Mouse (Mus musculus) urinary bladder, postnatal 14 days (tissue): ENCODE data around the gene Stx3.

Source experiments
- DNase-seq: peaks from one replicate; pipeline ENCODE4 v3.0.0; 2021; ENCODE audit warnings: low spot score

Stx3 gene

GRCm38 (mm10) chr19:11819143-11819700 is at the start of gene Stx3:
TSS of gene Stx3 (minus strand) at chr19:11819403.
- DNase-seq, result no peak

DNA sequence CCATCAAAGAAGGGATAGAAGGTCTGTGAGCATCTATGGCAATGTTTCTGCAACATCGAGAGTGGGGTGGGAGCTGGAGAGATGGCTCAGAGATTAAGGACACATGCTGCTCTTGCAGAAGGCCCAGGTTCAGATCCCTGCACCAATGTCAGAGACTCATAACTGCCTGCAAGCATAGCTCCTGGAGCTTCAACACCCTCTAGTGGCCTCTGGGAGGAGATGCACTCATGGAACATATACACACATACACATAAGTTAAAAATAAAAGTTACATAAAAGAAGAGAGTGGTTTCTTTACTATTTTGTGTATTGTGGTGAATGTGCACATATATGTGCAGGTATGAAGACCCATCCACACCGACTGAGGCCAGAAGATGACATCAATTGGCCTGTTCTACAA is 48.6 kb upstream of the Stx3 start:
- no peak for DNase-seq

- DNase-seq, result no peak
Measured at GRCm38 (mm10) chr19:11860966-11861365, 41.8 kb upstream of the Stx3 start, which contains the start of gene Olfr1418. TSS of gene Olfr1418 (minus strand) at chr19:11861066.

DNA sequence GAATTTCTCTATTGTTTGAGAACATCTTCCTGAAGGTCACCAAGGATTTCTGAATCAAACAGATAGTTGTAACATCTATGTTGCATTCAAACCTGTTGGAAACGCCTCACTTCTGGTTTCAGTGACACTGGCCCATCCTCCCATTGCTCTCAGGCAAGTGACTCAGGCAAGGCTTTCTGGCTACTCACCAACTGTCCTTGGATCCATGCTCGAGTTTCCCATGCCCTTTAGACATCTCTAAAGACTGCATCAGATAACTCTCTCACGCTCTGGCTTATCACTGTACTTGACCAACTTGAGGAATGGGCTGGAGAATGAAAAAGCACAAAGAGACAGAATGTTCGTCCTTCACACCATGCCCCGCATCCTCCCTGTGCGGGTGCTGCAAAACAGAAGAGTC is 37.3 kb upstream of the Stx3 start:
- DNase-seq, result no peak

DNA sequence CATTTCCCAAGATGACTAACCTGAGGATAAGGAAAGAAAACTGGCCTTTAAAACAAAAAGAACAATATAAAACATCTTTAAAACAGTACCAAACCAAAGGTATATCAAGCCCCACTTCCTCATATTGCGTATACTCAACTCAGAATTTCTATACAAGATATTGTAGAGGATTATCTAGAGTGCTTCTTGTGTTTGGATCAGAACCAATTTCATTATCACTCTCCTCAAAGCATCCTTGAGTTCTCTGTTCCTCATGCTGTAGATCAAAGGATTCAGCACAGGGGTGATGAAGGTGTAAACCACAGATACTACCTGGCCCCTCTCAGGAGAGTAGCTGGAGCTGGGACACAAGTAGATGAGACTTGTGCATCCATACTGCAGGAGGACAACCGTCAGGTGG is 35.6 kb upstream of the Stx3 start:
- no peak for DNase-seq

GRCm38 (mm10) chr19:11852652-11853051 is 33.4 kb upstream of the Stx3 start:
- DNase-seq, result no peak

GRCm38 (mm10) chr19:11846333-11846732 is 27.1 kb upstream of the Stx3 start:
- DNase-seq, result no peak

- no peak for DNase-seq
Measured at GRCm38 (mm10) chr19:11839119-11839518, 19.9 kb upstream of the Stx3 start, which contains the start of gene Olfr1417. TSS of gene Olfr1417 (minus strand) at chr19:11839219.

DNA sequence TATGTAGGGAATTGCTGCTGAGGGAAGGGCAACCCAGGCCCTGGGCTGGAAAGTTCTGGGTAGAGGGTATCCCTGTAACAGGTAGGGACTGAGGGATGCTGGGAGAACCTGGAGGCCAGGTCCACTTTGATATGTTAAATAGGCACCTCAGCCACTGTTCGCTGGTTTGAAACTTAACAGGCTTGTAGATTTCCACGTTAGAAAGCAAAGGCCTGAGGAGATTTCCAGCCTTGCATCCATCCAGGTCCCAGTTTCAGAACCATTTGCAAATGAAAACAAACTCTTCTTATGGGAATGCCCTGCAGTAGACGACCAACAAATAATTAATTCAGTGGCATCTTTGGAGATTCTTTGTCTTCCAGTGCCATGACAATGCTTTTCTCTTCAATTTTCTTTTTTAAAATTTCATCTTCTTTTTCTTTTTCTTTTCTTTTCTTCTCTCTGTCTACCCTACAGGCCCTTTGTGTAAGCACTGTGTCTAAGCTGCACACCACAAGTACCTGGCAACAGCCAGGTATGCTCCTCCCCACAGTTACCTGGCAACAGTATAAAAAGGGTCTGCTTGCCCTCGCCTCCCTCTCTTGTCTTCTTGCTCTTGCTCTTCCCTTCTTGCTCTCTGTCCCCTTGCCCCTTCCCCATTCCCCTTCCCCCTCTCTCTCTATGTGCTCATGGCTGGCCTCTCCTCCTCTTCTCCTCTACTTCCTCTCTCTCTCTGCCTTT is 4.3 kb upstream of the Stx3 start:
- no peak for DNase-seq

DNA sequence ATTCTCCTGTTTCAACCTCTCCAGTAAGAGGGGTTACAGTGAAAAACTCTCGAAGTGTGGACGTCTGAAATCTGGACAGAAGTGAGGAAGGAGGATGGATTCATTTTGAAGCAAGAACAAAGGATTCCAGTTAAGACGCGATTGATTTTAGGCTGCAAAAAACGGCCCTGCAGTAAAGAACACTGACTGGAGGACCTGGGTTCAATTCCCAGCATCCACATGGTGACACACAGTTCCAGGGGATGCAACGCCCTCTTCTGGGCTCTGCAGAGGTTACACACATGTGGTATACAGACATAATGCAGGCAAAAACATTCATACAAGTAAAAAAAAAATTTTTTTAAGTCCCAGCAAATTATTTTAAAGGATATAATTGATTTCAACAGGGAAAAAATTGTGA is 1.0 kb upstream of the Stx3 start:
- DNase-seq, result no peak

DNA sequence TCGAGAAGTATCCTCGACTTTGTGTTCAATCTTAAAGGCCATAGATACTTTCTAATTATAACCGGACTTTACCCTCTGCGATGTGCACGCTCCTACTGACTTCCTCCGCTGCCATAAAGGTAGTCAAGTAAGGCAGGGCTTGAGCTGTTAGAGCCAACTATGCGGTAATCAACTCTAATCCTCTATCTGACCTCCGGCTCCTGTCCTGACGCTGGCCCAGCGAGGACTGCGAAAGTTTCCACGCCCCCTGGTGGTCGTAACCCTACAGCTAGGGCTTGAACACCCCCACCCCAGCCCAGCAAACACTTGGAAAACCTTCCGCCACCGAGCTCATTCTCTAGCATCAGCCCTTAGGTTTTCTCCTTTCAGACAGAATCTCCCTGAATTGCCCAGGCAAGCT is 597 bp upstream of the Stx3 start:
- peak; percentile 85 for DNase-seq

- peak; percentile 76 for DNase-seq
Measured at GRCm38 (mm10) chr19:11818199-11819142, 732 bp downstream of the Stx3 start.

- DNase-seq, result no peak
Measured at GRCm38 (mm10) chr19:11817586-11817985, 1.6 kb downstream of the Stx3 start.

- DNase-seq, result no peak
Measured at GRCm38 (mm10) chr19:11816706-11817105, 2.5 kb downstream of the Stx3 start.

- no peak for DNase-seq
Measured at GRCm38 (mm10) chr19:11814742-11815333, 4.4 kb downstream of the Stx3 start.

- no peak for DNase-seq
Measured at GRCm38 (mm10) chr19:11813649-11814048, 5.6 kb downstream of the Stx3 start.

GRCm38 (mm10) chr19:11813136-11813535 is 6.1 kb downstream of the Stx3 start:
- DNase-seq, result no peak

DNA sequence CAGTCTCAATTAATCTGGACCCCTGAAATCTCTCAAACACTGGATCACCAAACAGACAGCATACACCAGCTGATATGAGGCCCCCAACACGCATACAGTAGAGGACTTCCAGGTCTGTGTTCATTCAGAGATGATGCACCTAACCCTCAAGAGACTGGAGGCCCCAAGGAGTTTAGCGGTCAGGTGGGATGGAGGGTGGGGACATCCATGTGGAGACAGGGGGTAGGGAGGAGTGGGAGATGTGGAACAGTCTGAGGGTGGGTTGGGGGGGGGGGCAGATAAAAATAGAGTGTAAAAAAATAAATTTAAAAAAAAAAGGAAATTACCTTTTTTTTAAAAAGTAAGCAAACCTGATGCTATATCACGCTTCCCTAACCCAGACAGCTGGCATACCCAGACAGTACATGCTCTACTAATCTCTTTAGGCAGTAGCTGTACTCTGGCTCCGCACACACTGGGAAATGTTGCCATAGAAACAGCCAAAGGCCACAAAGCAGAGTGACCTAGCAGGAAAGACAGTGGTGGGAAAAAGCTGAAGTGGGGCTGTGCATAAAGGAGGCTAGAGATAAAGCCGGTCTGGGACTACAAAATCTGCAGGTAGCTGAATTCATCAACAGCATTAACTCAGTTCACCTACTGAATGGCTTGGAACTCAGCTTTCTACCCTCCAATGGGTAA is 7.4 kb downstream of the Stx3 start:
- no peak for DNase-seq

DNA sequence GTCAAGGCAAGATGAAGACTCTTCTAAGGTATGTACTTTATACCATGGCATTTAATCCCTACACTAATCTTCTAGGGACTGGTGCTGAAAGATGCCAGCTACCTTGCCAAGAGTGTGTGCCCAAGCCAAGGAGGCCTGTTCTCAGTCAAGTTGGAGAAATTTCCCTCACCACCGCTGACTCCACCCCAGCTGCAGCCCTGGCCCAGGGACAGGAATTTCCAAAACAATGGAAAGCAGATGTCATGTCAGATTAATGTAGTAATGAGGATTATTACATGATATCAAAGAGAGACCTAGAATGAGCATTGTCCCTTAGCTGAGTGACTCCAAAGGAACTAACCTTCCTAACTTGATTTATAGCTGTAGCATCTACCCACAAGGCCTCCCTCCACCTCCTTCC is 8.3 kb downstream of the Stx3 start:
- no peak for DNase-seq

- DNase-seq, result no peak
Measured at GRCm38 (mm10) chr19:11810003-11810758, 9.0 kb downstream of the Stx3 start.

GRCm38 (mm10) chr19:11808452-11808851 is 10.8 kb downstream of the Stx3 start:
- no peak for DNase-seq
